22 mouse cellular contexts compared by ENCODE assay signal in the genomic region with DNA sequence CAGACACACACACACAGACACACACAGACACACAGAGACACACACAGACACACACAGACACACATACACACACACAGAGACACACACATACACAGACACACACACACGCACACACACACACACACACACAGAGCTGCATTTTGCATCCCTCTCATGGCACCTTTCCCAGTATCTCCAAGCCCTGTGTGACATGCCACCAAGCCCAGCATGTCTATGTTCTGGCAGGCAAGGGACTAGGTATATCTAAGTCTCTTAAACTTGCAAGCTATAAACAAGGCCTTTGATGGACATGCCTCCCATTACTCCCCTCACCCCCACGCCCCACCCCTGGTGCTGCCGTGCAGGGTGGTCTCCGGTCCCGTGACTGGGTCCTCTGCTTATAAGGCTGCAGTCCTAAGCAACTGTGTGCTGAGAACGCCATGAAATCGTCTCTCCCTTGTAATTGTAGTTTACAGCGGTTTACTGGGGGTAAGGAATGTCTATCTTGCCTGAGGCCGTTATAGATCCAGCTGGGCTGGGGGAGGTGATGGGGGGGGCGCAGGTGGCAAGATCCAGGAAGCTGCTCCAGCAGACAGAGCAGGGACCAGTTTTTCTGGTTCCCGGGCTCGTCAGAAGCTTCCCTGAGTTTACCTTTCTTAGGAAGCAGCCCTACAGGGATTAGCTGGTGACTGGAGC. TPM values are rescaled to one million over a fixed set of nuclear protein-coding genes. Genes with fewer than 3 reads are reported as not detected.
DNase-seq lines count a peak whose midpoint lies in the region; ATAC-seq lines count a peak whose summit lies in the region.
"Had no signal": no experiment of that assay in that cellular context is flagged by ENCODE, and none has a peak within 500 bp of the region (broad histone marks: within the 10 kb centered on the region; RNA-seq: fewer than 3 reads in every experiment).

No protein-coding gene starts in this region.

- ATAC-seq in kidney, embryonic 14.5 days (ENCODE audit: low FRiP score, low TSS enrichment), result peak; percentile 32; the same call in 1 of the 2 replicates
- ATAC-seq: liver, postnatal 0 days; midbrain, embryonic 16.5 days had no signal

- H3K4me2 ChIP-seq in kidney, embryonic 14.5 days (replicated peaks; ENCODE audit: low read depth, low read length), result no peak overlapping the region
- H3K4me2 ChIP-seq: forebrain, embryonic 13.5 days had no signal

- H3K4me1 ChIP-seq in kidney, embryonic 14.5 days (ENCODE audit: control insufficient read depth, insufficient read depth, low read length), result peaks cover 3% of the 10 kb centered on the region; the same call in 1 of the 2 replicates
- peaks cover 11% of the 10 kb centered on the region for H3K4me1 ChIP-seq in embryonic facial prominence, embryonic 10.5 days

- DNase-seq in kidney, postnatal 14 days, result no peak
- peak; percentile 70 for DNase-seq in embryonic facial prominence, embryonic 10.5 days (ENCODE audit: low spot score)
- peak; percentile 72 for DNase-seq in forelimb bud, embryonic 11.5 days (ENCODE audit: low read depth, low spot score)
- peak; percentile 39 for DNase-seq in mesoderm, embryonic 11.5 days (ENCODE audit: low read depth, low spot score)
- DNase-seq in thymus, postnatal 4 days, result no peak
- no peak for DNase-seq in neural tube, embryonic 10.5 days (ENCODE audit: extremely low spot score, low spot score)
- no peak for DNase-seq in gastrocnemius, postnatal 14 days
- DNase-seq: cerebellum, adult 18-20 months; heart, postnatal 14 days; kidney, postnatal 25 days; liver, postnatal 0 days had no signal

- H3K9me3 ChIP-seq in kidney, embryonic 14.5 days (ENCODE audit: control insufficient read depth, low read length), result no peaks in the 10 kb centered on the region
- H3K9me3 ChIP-seq in embryonic facial prominence, embryonic 10.5 days, result no peaks in the 10 kb centered on the region
- H3K9me3 ChIP-seq: forebrain, embryonic 13.5 days had no signal

- no peak overlapping the region for H3K9ac ChIP-seq in kidney, embryonic 14.5 days (ENCODE audit: low read depth, low read length)
- H3K9ac ChIP-seq: forebrain, embryonic 13.5 days; liver, postnatal 0 days had no signal

- no peaks in the 10 kb centered on the region for H3K27me3 ChIP-seq in kidney, embryonic 14.5 days (ENCODE audit: control insufficient read depth, insufficient read depth, low read length)
- no peaks in the 10 kb centered on the region for H3K27me3 ChIP-seq in embryonic facial prominence, embryonic 10.5 days (replicated peaks; ENCODE audit: low read depth, poor library complexity, severe bottlenecking)
- H3K27me3 ChIP-seq: forebrain, embryonic 13.5 days had no signal

- H3K36me3 ChIP-seq in kidney, embryonic 14.5 days (ENCODE audit: control insufficient read depth, insufficient read depth, low read length), result no peaks in the 10 kb centered on the region
- no peaks in the 10 kb centered on the region for H3K36me3 ChIP-seq in embryonic facial prominence, embryonic 10.5 days (replicated peaks)
- H3K36me3 ChIP-seq: G1E had no signal

- H3K4me3 ChIP-seq in kidney, embryonic 14.5 days (ENCODE audit: low read length), result no peak overlapping the region
- peak overlapping the region; percentile 16; the same call in 1 of the 2 replicates for H3K4me3 ChIP-seq in embryonic facial prominence, embryonic 10.5 days
- H3K4me3 ChIP-seq: forebrain, embryonic 13.5 days had no signal

- WGBS in kidney, embryonic 14.5 days, result 19% methylated on average over 12 of the region's 12 CpGs
- WGBS in embryonic facial prominence, embryonic 10.5 days, result 28% methylated on average over 12 of the region's 12 CpGs

- intact Hi-C loops in gastrocnemius, postnatal 14 days (cut with DNase I; ENCODE audit: low total_unique reads), result no loop called here

- H3K27ac ChIP-seq in kidney, embryonic 14.5 days (ENCODE audit: low read depth, low read length), result no peak overlapping the region
- peak overlapping the region; percentile 63 for H3K27ac ChIP-seq in embryonic facial prominence, embryonic 10.5 days (replicated peaks)
- H3K27ac ChIP-seq: forebrain, embryonic 13.5 days; hindbrain, postnatal 0 days; macrophage had no signal

RNA-seq across cellular contexts. Expression of a gene that starts 12.5 kb away (rescaled TPM):
- 0.40 TPM in 1 of 2 replicates, not detected in the other for polyA plus RNA-seq in kidney, embryonic 14.5 days (2014; fragmentation: Nextera tagmentation; extraction: Ambion mirVana)
- polyA plus RNA-seq in embryonic facial prominence, embryonic 10.5 days (2016; fragmentation: Nextera tagmentation; extraction: Ambion mirVana), result 0.30 and 0.38 TPM in 2 replicates
- under 1 TPM in 1 of 2 experiments, not detected in 1; 0.58 TPM for total RNA-seq in gastrocnemius, postnatal 14 days (2021)
- total RNA-seq: adrenal gland, adult 18-20 months; G1E; heart, postnatal 14 days; hindbrain, postnatal 0 days; layer of hippocampus, postnatal 25 days had no signal
- polyA plus RNA-seq: G1E; liver, postnatal 0 days; midbrain, embryonic 16.5 days; neural tube, embryonic 11.5 days had no signal

RNA-seq across cellular contexts. Expression of a gene that starts 26.4 kb away (rescaled TPM):
- 0.77 and 1.0 TPM in 2 replicates for polyA plus RNA-seq in kidney, embryonic 14.5 days (2014; fragmentation: Nextera tagmentation; extraction: Ambion mirVana)
- polyA plus RNA-seq in embryonic facial prominence, embryonic 10.5 days (2016; fragmentation: Nextera tagmentation; extraction: Ambion mirVana), result 1.6 and 2.2 TPM in 2 replicates
- total RNA-seq in gastrocnemius, postnatal 14 days (2021), result not detected
- total RNA-seq: adrenal gland, adult 18-20 months; gastrocnemius, adult 8-10 months; heart, postnatal 14 days; hindbrain, postnatal 0 days; layer of hippocampus, postnatal 25 days; left cerebral cortex, postnatal 4 days had no signal
- polyA plus RNA-seq: G1E, macrophage had no signal

RNA-seq across cellular contexts. Expression of a gene that starts 44.5 kb away (rescaled TPM):
- polyA plus RNA-seq in kidney, embryonic 14.5 days (2014; fragmentation: Nextera tagmentation; extraction: Ambion mirVana), result 64.0 and 74.4 TPM in 2 replicates
- 78.7 and 80.1 TPM in 2 replicates for polyA plus RNA-seq in embryonic facial prominence, embryonic 10.5 days (2016; fragmentation: Nextera tagmentation; extraction: Ambion mirVana)
- total RNA-seq in gastrocnemius, postnatal 14 days (2021), result 10 to 100 TPM; 30.8 to 32.9 TPM

Comparison
In these comparisons a context has a peak if more than half of its experiments do, and no peak if none do; other contexts are left out.
1. DNase-seq: peak in embryonic facial prominence, embryonic 10.5 days (single experiment), forelimb bud, embryonic 11.5 days (single experiment) and mesoderm, embryonic 11.5 days (single experiment); none in kidney, postnatal 14 days (single experiment), thymus, postnatal 4 days (single experiment), neural tube, embryonic 10.5 days (single experiment) and gastrocnemius, postnatal 14 days (single experiment).